Mouse (Mus musculus) gastrocnemius, postnatal 4 days (tissue): ENCODE data around the gene Gtf2i. TPM values are rescaled to one million over a fixed set of nuclear protein-coding genes. Genes with fewer than 3 reads are reported as not detected.

Experiments used
- DNase-seq, 2 experiments: peaks; one replicate each; pipeline ENCODE4 v3.0.0; 2021 to 2022; ENCODE audit warnings: low spot score in 2 of 2, mixed read lengths in 2 of 2
- total RNA-seq, 2 experiments: library from RNA; stranded (reverse); gene quantifications; 2 replicates each; pipeline ENCODE4 v1.2.3; 2021

The Gtf2i gene
- total RNA-seq, 2 experiments from 2014 or later: 167 to 182 TPM

GRCm38 (mm10) chr5:134248608-134249244 is 65.8 kb downstream of the Gtf2i start:
- no peak for DNase-seq

GRCm38 (mm10) chr5:134246146-134246545 is 68.4 kb downstream of the Gtf2i start:
- no peak for DNase-seq

GRCm38 (mm10) chr5:134244890-134245289 is 69.7 kb downstream of the Gtf2i start:
- DNase-seq: no peak

GRCm38 (mm10) chr5:134243661-134244436 is 70.7 kb downstream of the Gtf2i start:
- no peak for DNase-seq

- no peak for DNase-seq
These were observed 72.7 kb downstream of the Gtf2i start for GRCm38 (mm10) chr5:134241831-134242230.

GRCm38 (mm10) chr5:134237936-134238760 is 76.4 kb downstream of the Gtf2i start:
- DNase-seq: no peak

- DNase-seq: no peak
These were observed 77.1 kb downstream of the Gtf2i start for GRCm38 (mm10) chr5:134237508-134237907.

GRCm38 (mm10) chr5:134236796-134237195 is 77.8 kb downstream of the Gtf2i start:
- no peak for DNase-seq

- no peak for DNase-seq
These were observed 78.3 kb downstream of the Gtf2i start for GRCm38 (mm10) chr5:134236241-134236640.

- DNase-seq: no peak
These were observed 79.4 kb downstream of the Gtf2i start for GRCm38 (mm10) chr5:134235111-134235510.

- no peak for DNase-seq
These were observed 80.4 kb downstream of the Gtf2i start for GRCm38 (mm10) chr5:134234205-134234604.

GRCm38 (mm10) chr5:134233244-134233651 is 81.3 kb downstream of the Gtf2i start:
- DNase-seq: no peak

GRCm38 (mm10) chr5:134232568-134232967 is 82.0 kb downstream of the Gtf2i start:
- DNase-seq: no peak

- DNase-seq: no peak
These were observed 82.4 kb downstream of the Gtf2i start for GRCm38 (mm10) chr5:134232111-134232510.

GRCm38 (mm10) chr5:134231376-134231775 is 83.2 kb downstream of the Gtf2i start:
- DNase-seq: no peak

- DNase-seq: no peak
These were observed 85.2 kb downstream of the Gtf2i start, which contains the start of gene Ncf1 for GRCm38 (mm10) chr5:134229391-134229790. TSS of gene Ncf1 (minus strand) at chr5:134229625.

GRCm38 (mm10) chr5:134228249-134228638 is 86.3 kb downstream of the Gtf2i start:
- no peak for DNase-seq

GRCm38 (mm10) chr5:134227574-134228248 is 86.8 kb downstream of the Gtf2i start:
- no peak for DNase-seq

GRCm38 (mm10) chr5:134226946-134227345 is 87.6 kb downstream of the Gtf2i start:
- no peak for DNase-seq

GRCm38 (mm10) chr5:134225110-134225901 is 89.3 kb downstream of the Gtf2i start:
- DNase-seq: no peak
